In the genomic region with DNA sequence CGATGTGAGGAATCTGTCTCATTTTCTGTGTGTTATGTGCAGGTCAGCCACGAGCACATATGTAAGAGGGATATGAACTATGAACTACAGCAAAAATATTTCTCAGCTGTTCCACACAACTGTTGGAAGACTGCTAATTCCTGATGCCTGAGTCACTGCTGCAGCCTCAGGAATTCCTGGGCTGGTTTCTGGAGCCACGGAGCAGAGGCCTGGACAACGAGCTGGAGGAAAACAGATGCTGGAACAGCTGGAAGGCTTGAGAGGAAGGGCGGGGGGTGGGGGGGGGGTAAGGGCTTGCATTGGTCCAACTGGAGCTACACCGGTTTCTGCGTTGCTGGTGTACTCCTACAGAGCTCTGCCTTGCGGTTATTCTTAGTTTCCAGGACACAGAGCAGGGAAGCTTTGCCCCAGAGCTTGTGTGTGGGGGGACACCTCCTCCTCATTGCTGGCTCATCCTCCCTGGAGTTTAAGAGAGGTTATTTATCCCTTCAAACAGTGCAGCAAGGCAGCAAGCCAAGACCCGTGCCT, we compare ENCODE assay signal across 8 mouse cellular contexts. TPM values are rescaled to one million over a fixed set of nuclear protein-coding genes. Genes with fewer than 3 reads are reported as not detected.
DNase-seq lines count a peak whose midpoint lies in the region; ATAC-seq and TF ChIP-seq lines count a peak whose summit lies in the region.

No protein-coding gene starts in this region.

- H3K27ac ChIP-seq in neural tube, embryonic 15.5 days (replicated peaks) = no peak overlapping the region
- peak overlapping the region; percentile 80 for H3K27ac ChIP-seq in embryonic fibroblast, embryonic 13.5 days (ENCODE audit: insufficient read depth, low read length)
- H3K27ac ChIP-seq in liver, embryonic 11.5 days (ENCODE audit: low read depth, low read length) = no peak overlapping the region
- no peak overlapping the region for H3K27ac ChIP-seq in layer of hippocampus, adult 2 months
- no peak overlapping the region for H3K27ac ChIP-seq in forebrain, embryonic 12.5 days

- ATAC-seq in neural tube, embryonic 15.5 days (ENCODE audit: low FRiP score) = no peak
- ATAC-seq in liver, embryonic 11.5 days (replicated peaks; ENCODE audit: low FRiP score) = 0 out of 2 replicates have a peak, but pooled peaks have one; percentile 26
- ATAC-seq in forebrain, embryonic 12.5 days (ENCODE audit: low FRiP score) = no peak

- TF ChIP-seq CTCF in embryonic fibroblast, embryonic 13.5 days (IDR thresholded peaks at IDR 0.05; ENCODE audit: borderline replicate concordance, insufficient read depth, low read length) = no peak
- no peak for TF ChIP-seq CTCF in layer of hippocampus, adult 2 months (conservative IDR thresholded peaks at IDR 0.05)

- no peaks in the 10 kb centered on the region for H3K9me3 ChIP-seq in neural tube, embryonic 15.5 days (replicated peaks)
- no peaks in the 10 kb centered on the region for H3K9me3 ChIP-seq in liver, embryonic 11.5 days (ENCODE audit: control insufficient read depth, low read length)
- no peaks in the 10 kb centered on the region for H3K9me3 ChIP-seq in forebrain, embryonic 12.5 days

- H3K4me2 ChIP-seq in neural tube, embryonic 15.5 days = no peak overlapping the region
- no peak overlapping the region for H3K4me2 ChIP-seq in liver, embryonic 11.5 days
- no peak overlapping the region for H3K4me2 ChIP-seq in forebrain, embryonic 12.5 days

- H3K4me1 ChIP-seq in neural tube, embryonic 15.5 days = 0 out of 2 replicates have a peak, but pooled peaks cover 3% of the 10 kb centered on the region
- peaks cover 17% of the 10 kb centered on the region for H3K4me1 ChIP-seq in embryonic fibroblast, embryonic 13.5 days (ENCODE audit: control insufficient read depth, insufficient read depth, low read length)
- no peaks in the 10 kb centered on the region for H3K4me1 ChIP-seq in liver, embryonic 11.5 days (replicated peaks; ENCODE audit: control insufficient read depth, insufficient read depth, low read length)
- no peaks in the 10 kb centered on the region for H3K4me1 ChIP-seq in forebrain, embryonic 12.5 days

- H3K4me3 ChIP-seq in neural tube, embryonic 15.5 days (replicated peaks) = no peak overlapping the region
- no peak overlapping the region for H3K4me3 ChIP-seq in embryonic fibroblast, embryonic 13.5 days (ENCODE audit: insufficient read depth, low read length)
- H3K4me3 ChIP-seq in liver, embryonic 11.5 days (ENCODE audit: low read depth, low read length) = no peak overlapping the region
- no peak overlapping the region for H3K4me3 ChIP-seq in layer of hippocampus, adult 2 months
- H3K4me3 ChIP-seq in forebrain, embryonic 12.5 days (replicated peaks) = no peak overlapping the region

- TF ChIP-seq POLR2A in embryonic fibroblast, embryonic 13.5 days (IDR thresholded peaks at IDR 0.05; ENCODE audit: low read depth, low read length) = no peak

- H3K27me3 ChIP-seq in neural tube, embryonic 15.5 days (replicated peaks) = no peaks in the 10 kb centered on the region
- 0 out of 2 replicates have a peak, but pooled peaks cover 3% of the 10 kb centered on the region for H3K27me3 ChIP-seq in liver, embryonic 11.5 days (replicated peaks; ENCODE audit: control insufficient read depth, insufficient read depth, low read length)
- H3K27me3 ChIP-seq in forebrain, embryonic 12.5 days = no peaks in the 10 kb centered on the region

- DNase-seq in neural tube, embryonic 10.5 days (ENCODE audit: extremely low spot score, low spot score) = peak; percentile 31
- peak; percentile 64 for DNase-seq in heart, postnatal 4 days
- no peak for DNase-seq in liver, embryonic 11.5 days (ENCODE audit: low spot score)
- DNase-seq in layer of hippocampus, adult 2 months (ENCODE audit: low spot score in 2 of 2) = no peak
- DNase-seq in thymus, postnatal 4 days = no peak

- H3K9ac ChIP-seq in neural tube, embryonic 15.5 days (replicated peaks) = no peak overlapping the region
- H3K9ac ChIP-seq in liver, embryonic 11.5 days (ENCODE audit: low read depth, low read length) = no peak overlapping the region
- no peak overlapping the region for H3K9ac ChIP-seq in forebrain, embryonic 12.5 days

- WGBS in neural tube, embryonic 15.5 days = 45% methylated on average over 9 of the region's 9 CpGs
- WGBS in liver, embryonic 11.5 days = 45% methylated on average over 9 of the region's 9 CpGs
- 53% methylated on average over 9 of the region's 9 CpGs for WGBS in forebrain, embryonic 12.5 days

- H3K36me3 ChIP-seq in neural tube, embryonic 15.5 days = no peaks in the 10 kb centered on the region
- H3K36me3 ChIP-seq in liver, embryonic 11.5 days (ENCODE audit: control insufficient read depth, insufficient read depth, low read length) = no peaks in the 10 kb centered on the region
- no peaks in the 10 kb centered on the region for H3K36me3 ChIP-seq in forebrain, embryonic 12.5 days (replicated peaks)

RNA-seq across cellular contexts. Expression of gene Tmsb10, which starts 22.6 kb away (rescaled TPM):
- polyA plus RNA-seq in neural tube, embryonic 15.5 days (2015; fragmentation: Nextera tagmentation; extraction: Ambion mirVana) = 3,928 and 4,902 TPM in 2 replicates
- 1,555 and 1,872 TPM in 2 replicates for polyA plus RNA-seq in embryonic fibroblast, embryonic 13.5 days (2011; ENCODE audit: insufficient read length, low read depth, missing spikeins)
- total RNA-seq in heart, postnatal 4 days (2021) = 100 to 1,000 TPM; 848 to 855 TPM
- 984 and 1,116 TPM in 2 replicates for polyA plus RNA-seq in liver, embryonic 11.5 days (2014; fragmentation: Nextera tagmentation; extraction: Ambion mirVana)
- total RNA-seq in layer of hippocampus, adult 2 months (2021) = 100 to 1,000 TPM; 318 to 329 TPM
- 4,450 and 4,576 TPM in 2 replicates for polyA plus RNA-seq in forebrain, embryonic 12.5 days (2016; fragmentation: Nextera tagmentation; extraction: Ambion mirVana)

Comparison
In these comparisons a context has a peak if more than half of its experiments do, and no peak if none do; other contexts are left out.
1. DNase-seq: peak in neural tube, embryonic 10.5 days (single experiment) and heart, postnatal 4 days (single experiment); none in liver, embryonic 11.5 days (single experiment), layer of hippocampus, adult 2 months (0 of 2) and thymus, postnatal 4 days (single experiment).